Mouse (Mus musculus): ENCODE measurements at regions not wholly inside any gene's neighbourhood (a gene's known extent, or its start where the extent isn't known, plus 50 kb on each side); places are given as distances from the start of the nearest gene placed in this dataset.
"Not testable (repeated sequence)": the region's sequence is repeated elsewhere in the genome, so short reads cannot be mapped to it uniquely, and the experiment has no call there.

GRCm38 (mm10) chr3:20892916-20893430 lies 526.0 kb upstream of the Agtr1b start:
- DNase-seq (ENCODE audit: low read depth, low spot score), result peak; percentile 81

- no peak for DNase-seq (ENCODE audit: low read depth, low spot score)
Measured at GRCm38 (mm10) chr3:20864241-20864640, 497.3 kb upstream of the Agtr1b start.

- DNase-seq (ENCODE audit: low read depth, low spot score), result no peak
Measured at GRCm38 (mm10) chr3:20831038-20831437, 464.1 kb upstream of the Agtr1b start.

- no peak for DNase-seq (ENCODE audit: low read depth, low spot score)
Measured at GRCm38 (mm10) chr3:20829391-20829790, 462.4 kb upstream of the Agtr1b start.

GRCm38 (mm10) chr3:20828811-20829210 lies 461.8 kb upstream of the Agtr1b start:
- no peak for DNase-seq (ENCODE audit: low read depth, low spot score)

DNA sequence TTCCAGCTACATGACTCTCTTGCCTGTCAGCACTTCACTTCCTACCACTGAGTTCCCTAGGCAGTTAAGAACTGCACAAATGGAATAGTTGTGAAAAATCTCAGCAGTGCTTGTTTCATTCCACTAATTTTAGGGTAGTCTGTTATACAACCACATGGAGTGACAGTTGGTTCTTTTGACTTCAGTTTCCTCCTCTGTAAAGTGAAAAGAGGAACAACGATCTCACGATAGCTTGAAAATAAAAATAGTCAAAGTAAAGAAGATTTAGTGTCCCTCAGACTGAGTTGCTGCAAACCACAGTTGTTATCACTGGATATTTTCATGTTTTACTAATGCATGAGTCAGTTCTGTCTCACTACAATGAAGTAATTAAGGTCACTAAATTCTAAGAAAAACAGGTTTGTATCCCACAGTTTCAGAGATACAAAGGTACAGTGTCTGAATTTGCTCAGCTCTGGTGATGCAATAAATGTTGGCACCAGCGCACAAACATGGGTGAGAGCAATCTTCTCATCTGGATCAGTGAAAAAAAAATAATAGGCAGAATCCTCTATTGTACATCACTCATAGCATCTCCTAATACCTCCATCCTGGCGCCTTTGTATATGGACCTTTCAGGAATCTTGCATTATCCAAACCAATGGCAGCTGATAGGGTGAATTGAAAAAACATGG lies 458.8 kb upstream of the Agtr1b start:
- peak; percentile 84 for DNase-seq (ENCODE audit: low read depth, low spot score)

GRCm38 (mm10) chr3:20822226-20822625 lies 455.2 kb upstream of the Agtr1b start:
- DNase-seq (ENCODE audit: low read depth, low spot score), result peak; percentile 71

GRCm38 (mm10) chr3:20821712-20822111 lies 454.7 kb upstream of the Agtr1b start:
- DNase-seq (ENCODE audit: low read depth, low spot score), result peak; percentile 77

GRCm38 (mm10) chr3:20820047-20820446 lies 453.1 kb upstream of the Agtr1b start:
- DNase-seq (ENCODE audit: low read depth, low spot score), result no peak

DNA sequence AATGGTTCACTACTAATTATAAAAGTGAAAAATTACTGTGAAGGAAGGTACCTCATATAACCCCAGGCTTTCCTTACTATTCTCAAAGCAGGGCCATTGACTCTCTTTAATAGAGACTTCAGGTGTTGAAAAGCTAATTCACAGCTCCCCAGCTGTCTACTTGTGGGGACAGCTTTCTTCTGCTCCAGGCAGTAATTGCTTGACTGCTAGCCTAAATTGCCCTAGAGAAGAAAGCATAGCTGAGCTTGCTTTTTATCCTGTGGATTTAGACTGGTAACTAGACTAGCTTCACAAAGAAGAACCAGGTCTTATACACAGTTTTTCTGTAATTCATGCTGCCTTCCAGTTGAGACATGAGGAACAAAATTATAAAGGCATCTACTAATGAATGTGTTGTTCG lies 452.6 kb upstream of the Agtr1b start:
- no peak for DNase-seq (ENCODE audit: low read depth, low spot score)

GRCm38 (mm10) chr3:20816613-20817012 lies 449.6 kb upstream of the Agtr1b start:
- DNase-seq (ENCODE audit: low read depth, low spot score), result no peak

GRCm38 (mm10) chr3:20794256-20794655 lies 427.3 kb upstream of the Agtr1b start:
- peak; percentile 45 for DNase-seq (ENCODE audit: low read depth, low spot score)

- no peak for DNase-seq (ENCODE audit: low read depth, low spot score)
Measured at GRCm38 (mm10) chr3:20792503-20792902, 425.5 kb upstream of the Agtr1b start.

DNA sequence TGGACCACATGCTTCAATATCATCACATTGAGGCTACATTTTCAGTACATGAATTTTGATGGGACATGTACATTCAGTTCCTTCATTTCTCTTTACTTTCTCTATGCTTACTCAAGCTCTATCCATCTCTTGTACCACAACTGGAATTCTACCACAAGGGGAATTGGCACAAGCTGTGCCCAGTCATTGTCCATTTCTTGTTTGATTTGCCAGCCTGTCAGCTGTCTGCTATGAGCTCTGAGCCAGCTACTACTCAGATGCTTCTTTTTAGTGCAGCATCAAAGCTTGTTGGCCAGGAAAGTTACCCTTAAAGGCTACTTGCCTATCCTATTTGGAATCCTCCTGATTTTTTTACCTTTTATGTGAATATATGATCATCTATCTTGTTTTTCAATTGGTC lies 410.9 kb upstream of the Agtr1b start:
- no peak for DNase-seq (ENCODE audit: low read depth, low spot score)

GRCm38 (mm10) chr3:20776964-20777304 lies 410.0 kb upstream of the Agtr1b start:
- DNase-seq (ENCODE audit: low read depth, low spot score), result no peak

DNA sequence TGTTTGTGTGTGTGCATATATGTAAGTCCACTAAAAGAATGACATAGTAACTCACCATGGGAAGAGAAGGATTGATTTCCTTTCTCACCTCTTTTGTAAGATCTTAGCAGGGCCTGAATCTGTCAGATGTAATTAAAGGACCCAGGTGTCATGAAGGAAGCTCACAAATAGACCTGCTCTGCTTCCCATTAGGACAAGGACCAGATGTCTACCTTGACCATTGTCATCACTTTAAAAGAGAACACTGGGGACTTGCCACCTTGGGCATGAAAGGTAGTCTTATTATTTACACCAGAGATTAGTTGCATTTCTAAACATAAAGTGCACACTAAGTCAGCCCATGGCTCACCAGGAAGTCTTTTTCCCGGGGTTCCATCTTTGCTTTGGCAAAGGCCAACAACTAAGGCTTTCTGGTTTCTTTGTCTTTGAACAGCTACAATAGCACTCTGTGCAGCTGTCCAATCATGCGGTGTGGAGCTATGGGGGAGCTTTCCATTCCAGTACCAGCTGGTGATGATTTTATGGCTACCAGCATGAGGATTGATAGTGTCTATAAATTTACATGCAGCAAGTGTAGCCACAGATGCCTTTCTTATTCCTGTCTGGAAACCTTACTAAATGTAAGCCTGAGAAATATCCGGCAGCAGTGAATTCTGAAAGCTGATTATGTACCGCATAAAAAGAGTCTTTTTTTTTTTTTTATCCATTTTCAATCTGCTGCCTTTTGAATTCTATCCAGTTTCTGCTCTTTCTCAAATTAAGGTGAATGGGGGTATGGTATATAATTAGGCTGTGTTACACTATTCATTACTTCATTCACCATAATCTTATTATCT lies 409.4 kb upstream of the Agtr1b start:
- DNase-seq (ENCODE audit: low read depth, low spot score), result peak; percentile 77

- DNase-seq (ENCODE audit: low read depth, low spot score), result peak; percentile 45
Measured at GRCm38 (mm10) chr3:20734302-20734701, 367.3 kb upstream of the Agtr1b start.

- no peak for DNase-seq (ENCODE audit: low read depth, low spot score)
Measured at GRCm38 (mm10) chr3:20732005-20732404, 365.0 kb upstream of the Agtr1b start.

DNA sequence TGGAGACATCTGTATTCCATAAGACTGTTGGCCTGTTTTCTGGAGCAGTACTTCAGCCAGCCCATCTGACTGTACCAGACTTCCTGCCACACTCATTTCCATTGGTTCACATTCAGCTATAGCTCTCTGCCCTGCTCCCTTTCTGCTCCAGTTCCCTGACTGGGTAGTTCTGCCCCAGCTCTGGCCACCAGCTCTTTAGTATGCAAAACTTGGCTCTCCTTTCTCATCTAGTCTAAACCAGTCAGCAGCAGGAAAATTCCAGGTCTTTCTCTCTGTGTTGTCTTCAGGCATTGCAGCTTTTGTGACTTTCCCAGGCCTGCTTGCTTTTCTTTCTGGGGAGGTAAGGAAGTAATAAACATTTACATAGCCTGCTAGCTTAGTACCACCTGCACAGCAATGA lies 363.5 kb upstream of the Agtr1b start:
- no peak for DNase-seq (ENCODE audit: low read depth, low spot score)

GRCm38 (mm10) chr3:20729776-20730175 lies 362.8 kb upstream of the Agtr1b start:
- not testable (repeated sequence) for DNase-seq (ENCODE audit: low read depth, low spot score)

- DNase-seq (ENCODE audit: low read depth, low spot score), result no peak
Measured at GRCm38 (mm10) chr3:20714671-20715070, 347.7 kb upstream of the Agtr1b start.

DNA sequence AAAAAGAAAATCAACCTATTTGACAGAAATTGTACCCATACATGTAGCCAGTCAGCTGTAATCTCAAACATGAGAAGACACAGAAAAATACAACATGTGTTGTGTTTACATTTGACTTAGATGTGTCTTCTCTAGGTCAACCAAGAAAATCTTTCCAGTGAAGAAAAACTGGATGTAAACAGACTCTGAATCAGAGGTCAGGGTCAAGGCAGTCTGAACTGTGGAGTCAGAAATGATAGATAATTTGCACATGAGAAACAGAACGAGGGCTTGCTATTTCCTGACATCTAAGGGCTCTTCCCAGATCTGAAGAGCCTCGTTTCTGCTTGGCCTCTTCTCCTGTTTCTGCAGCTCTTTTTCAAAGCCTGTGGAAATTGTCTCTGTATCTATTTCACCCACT lies 342.7 kb upstream of the Agtr1b start:
- DNase-seq (ENCODE audit: low read depth, low spot score), result no peak

- peak; percentile 87 for DNase-seq (ENCODE audit: low read depth, low spot score)
Measured at GRCm38 (mm10) chr3:20695322-20695859, 328.4 kb upstream of the Agtr1b start.
